Mouse (Mus musculus) bone marrow macrophage, adult 2 months (primary cell): ENCODE measurements around the gene Umodl1.

Experiments used
- CTCF ChIP-seq: IDR thresholded peaks from 2 replicates; pipeline ENCODE4 v1.5.1; 2012; ENCODE audit warnings: low read depth, mild to moderate bottlenecking, low read length, moderate library complexity
- POLR2A ChIP-seq: IDR thresholded peaks from 2 replicates; pipeline ENCODE4 v1.6.1; 2012; ENCODE audit warnings: mild to moderate bottlenecking, low read depth, low read length, borderline replicate concordance

- TF ChIP-seq CTCF (no peak), POLR2A (no peak)
Observed at GRCm38 (mm10) chr17:31033251-31033650, 78.8 kb downstream of the Umodl1 start.
